Mouse (Mus musculus) spleen, embryonic (tissue): Measurements from ENCODE around the gene Trmt61a.

Source experiments
- CTCF ChIA-PET: fragments of 350-600 bp; sonication (Branson Sonifier 250); formaldehyde crosslinking; loops from one replicate; lab custom pipeline; 2022; lab: Charles Lee

Trmt61a gene

GRCm38 (mm10) chr12:111672176-111672575 lies 5.7 kb upstream of the Trmt61a start, which contains the start of gene Ckb:
Gene Ckb (minus strand): TSS chr12:111672338.
- CTCF ChIA-PET, result interaction anchor here (0.6 to 0.8 kb wide), 2 partner anchors 15 to 147 kb away, joined by 3 to 7 read pairs; no protein-coding TSS in a partner anchor

GRCm38 (mm10) chr12:111672581-111672980 lies 5.3 kb upstream of the Trmt61a start:
- CTCF ChIA-PET, result interaction anchor here (0.6 to 0.8 kb wide), 2 partner anchors 15 to 147 kb away, joined by 3 to 7 read pairs; no protein-coding TSS in a partner anchor

GRCm38 (mm10) chr12:111674850-111675486 lies 2.9 kb upstream of the Trmt61a start:
- CTCF ChIA-PET, result interaction anchor here (1.0 kb wide), 1 partner anchor 22 kb away, joined by 4 read pairs; no protein-coding TSS in a partner anchor

DNA sequence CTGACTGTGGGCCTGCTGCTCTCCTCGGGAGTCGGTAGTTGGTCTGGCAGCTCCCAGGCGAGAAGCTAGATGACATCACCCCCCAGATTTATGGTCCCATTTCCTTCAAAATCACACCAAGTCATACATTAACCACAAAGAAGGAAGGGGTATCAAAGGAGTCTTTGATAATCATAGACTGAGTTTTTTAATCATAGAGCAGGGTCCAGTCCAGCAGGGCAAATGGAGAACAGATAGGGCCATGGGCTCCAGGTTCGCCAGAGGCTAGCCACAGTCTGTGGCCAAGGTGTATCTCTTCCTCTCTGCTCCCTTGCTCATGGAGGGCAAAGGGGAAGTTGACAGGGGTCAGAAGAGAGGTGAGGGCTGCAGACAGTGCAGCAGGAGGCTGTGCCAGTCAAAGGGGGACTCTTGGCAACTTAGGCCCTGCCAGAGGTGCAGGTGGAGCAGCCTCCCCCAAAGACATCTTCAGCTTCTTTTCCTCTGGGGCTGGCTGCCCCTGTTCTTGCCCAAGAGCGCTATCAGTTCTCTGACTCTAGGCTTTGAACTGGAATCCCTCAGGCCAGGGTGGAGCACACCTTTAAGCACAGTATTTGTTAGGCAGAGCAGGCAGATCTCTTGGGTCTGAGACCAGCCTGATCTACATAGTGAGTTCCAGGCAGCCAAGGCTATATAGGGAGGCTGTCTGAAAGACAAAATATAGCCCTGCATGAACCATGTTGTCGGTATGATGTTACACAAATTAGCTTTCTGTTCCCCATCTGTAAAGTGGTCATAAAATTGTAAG lies 1.9 kb upstream of the Trmt61a start:
- CTCF ChIA-PET, result interaction anchor here (1.1 kb wide), 1 partner anchor 19 kb away, joined by 3 read pairs; no protein-coding TSS in a partner anchor

- CTCF ChIA-PET, result interaction anchor here (1.0 kb wide), 1 partner anchor 19 kb away, joined by 4 read pairs; no protein-coding TSS in a partner anchor
Observed at GRCm38 (mm10) chr12:111677421-111677820, 484 bp upstream of the Trmt61a start.

- CTCF ChIA-PET, result interaction anchor here (0.5 to 1.0 kb wide), 2 partner anchors 18 to 53 kb away, joined by 4 to 5 read pairs; no protein-coding TSS in a partner anchor
Observed at GRCm38 (mm10) chr12:111678670-111678933, 697 bp downstream of the Trmt61a start.

DNA sequence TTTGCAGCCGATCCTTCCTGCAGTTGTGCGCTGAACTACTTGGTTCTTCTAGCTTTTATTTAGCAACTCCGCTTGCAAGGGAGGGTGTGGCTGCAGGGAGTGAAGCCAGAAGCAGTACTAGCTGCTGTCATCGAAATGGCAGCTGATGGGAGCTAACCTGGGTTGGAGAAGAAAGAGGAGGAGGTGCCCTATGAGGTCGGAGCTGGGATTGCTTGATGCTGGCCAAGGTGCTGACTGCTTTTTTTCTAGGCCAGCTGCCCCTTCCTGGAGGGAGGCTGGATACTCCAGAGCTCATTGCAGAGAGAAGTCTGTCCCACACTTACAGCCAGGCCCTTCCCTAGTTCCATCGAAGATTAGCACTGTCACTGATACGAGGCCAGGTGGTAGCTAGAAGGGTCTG lies 1.1 kb downstream of the Trmt61a start:
- CTCF ChIA-PET, result interaction anchor here (0.5 kb wide), 1 partner anchor 53 kb away, joined by 5 read pairs; no protein-coding TSS in a partner anchor

- CTCF ChIA-PET, result no interaction called here
Observed at GRCm38 (mm10) chr12:111680661-111681060, 2.8 kb downstream of the Trmt61a start.

GRCm38 (mm10) chr12:111681305-111681704 lies 3.4 kb downstream of the Trmt61a start:
- CTCF ChIA-PET, result no interaction called here

DNA sequence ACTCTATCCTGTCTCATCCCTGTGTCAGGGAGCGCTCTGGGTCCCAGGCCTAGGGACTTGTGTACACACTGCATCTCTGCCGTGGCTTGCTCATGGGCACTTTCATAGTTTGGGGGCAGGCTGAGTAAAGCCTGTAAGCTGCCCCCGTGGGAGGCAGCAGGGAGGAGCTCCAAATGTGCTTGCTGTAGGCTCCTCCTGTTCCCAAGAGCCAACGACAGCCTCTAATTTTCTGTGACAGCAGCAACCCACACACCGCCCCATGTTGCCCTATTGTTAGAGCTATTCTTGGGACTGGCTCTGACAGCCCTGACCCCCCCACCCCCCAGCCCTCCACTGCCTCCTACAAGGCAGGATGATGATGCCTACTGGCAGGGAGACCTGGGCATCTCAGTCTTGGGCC lies 4.1 kb downstream of the Trmt61a start:
- CTCF ChIA-PET, result interaction anchor here (0.5 kb wide), 1 partner anchor 77 kb away, joined by 3 read pairs; the partner anchor contains the start of gene Klc1

GRCm38 (mm10) chr12:111682806-111683205 lies 4.9 kb downstream of the Trmt61a start:
- CTCF ChIA-PET, result no interaction called here

DNA sequence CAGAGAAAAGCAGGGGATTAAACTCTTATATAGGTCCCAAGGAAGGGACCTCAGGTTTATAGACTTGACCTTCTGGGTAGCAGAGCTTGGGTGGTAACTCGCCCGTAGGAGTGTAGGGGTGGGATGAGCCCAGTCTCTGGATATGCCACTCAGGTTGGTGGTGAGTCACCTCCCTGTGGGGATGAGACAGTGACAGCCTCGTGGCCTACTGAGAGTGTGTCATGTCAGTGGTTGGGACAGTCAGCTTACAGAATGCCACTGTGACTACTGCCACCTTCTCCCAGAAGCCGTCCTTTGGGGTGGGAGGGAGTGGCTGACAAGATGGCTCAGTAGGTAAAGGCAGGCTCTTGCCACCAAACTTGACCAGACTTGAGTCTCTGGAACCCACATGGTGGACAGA lies 8.5 kb downstream of the Trmt61a start:
- CTCF ChIA-PET, result no interaction called here

GRCm38 (mm10) chr12:111687350-111688068 lies 9.6 kb downstream of the Trmt61a start:
- CTCF ChIA-PET, result no interaction called here

DNA sequence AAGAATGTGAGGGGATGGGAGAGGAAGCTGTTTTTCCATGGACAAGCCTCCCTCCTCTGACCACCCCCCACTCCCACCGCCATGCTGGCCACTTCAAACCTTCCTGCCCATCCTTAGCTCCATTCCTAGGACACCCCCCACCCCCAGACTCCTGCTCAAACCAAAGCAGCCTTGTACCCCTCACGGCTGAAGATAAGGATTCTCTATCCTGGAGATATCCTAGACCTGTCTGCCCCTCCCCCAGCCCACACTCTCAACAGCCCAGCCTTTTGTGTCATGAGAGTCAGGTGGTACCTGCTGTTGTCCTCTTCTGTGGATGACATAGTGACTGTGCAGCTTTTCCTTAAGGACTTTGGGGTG lies 10.1 kb downstream of the Trmt61a start:
- CTCF ChIA-PET, result no interaction called here

DNA sequence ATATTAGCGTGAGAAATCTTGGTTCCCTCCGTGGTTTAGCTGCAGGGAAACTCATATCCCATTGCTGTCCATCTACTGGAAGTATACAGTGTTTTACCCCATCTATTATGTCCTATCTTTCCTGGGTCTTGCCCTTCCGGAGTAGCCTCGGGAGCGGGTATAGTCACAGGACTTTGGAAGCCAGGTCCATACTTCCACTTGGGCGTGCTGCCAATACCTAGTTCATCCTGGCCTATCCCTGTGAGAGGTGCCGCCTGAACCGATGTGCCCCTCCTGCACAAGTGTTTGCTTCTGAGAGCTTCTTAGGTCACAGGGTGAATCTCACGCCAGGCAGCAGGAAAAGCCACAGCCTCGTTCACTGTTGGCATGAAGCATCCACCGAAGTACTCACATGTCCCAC lies 11.5 kb downstream of the Trmt61a start:
- CTCF ChIA-PET, result no interaction called here

- CTCF ChIA-PET, result interaction anchor here (0.7 kb wide), 1 partner anchor 1159 kb away, joined by 3 read pairs; no protein-coding TSS in a partner anchor
Observed at GRCm38 (mm10) chr12:111691346-111691872, 13.5 kb downstream of the Trmt61a start.

GRCm38 (mm10) chr12:111692899-111693298 lies 15.0 kb downstream of the Trmt61a start:
- CTCF ChIA-PET, result no interaction called here

DNA sequence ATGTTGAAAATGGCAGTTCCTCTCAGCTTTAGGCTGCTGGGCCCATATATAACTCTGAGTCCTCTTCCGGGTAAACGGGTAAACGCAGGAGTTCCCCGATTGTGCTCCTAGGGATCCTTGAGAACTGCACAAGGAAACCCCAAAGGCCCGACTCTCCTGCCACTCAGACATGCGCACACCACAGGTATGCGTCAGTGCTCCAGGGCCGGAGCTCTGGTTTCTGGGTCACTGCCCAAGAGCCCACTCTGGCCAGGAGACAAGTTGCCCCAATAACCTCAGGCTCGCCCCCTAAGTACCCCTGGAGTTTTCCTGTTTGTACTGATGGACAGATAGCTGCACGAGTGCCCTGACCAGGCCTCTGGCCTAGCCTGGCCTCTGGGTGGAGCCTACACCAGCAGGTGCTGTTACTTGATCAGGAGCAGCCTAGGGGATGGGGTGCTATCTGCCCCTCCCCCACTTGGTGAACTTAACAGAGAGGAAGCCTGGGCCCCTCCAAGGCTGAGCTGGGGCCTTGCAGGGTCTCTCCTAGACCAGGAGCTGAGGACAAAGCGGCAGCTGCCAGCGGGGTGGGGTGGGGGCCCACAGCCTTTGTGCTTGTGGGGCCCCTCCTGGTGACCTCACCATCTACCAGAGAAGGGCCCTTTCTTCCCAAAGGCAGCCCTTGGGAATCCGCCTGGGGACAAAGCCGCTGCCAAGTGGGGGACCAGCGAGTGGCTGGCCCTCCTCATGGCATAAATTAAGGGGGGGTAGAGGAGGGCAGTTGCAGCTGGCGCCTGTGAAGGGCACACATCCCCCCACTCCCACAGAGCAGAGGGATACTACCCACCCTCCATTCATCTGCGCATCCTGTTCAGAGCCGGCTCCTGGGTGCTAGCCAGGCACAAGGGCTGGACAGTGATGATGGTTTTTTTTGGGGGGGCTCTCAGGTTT lies 15.7 kb downstream of the Trmt61a start:
- CTCF ChIA-PET, result no interaction called here

GRCm38 (mm10) chr12:111694271-111694781 lies 16.4 kb downstream of the Trmt61a start:
- CTCF ChIA-PET, result interaction anchor here (1.0 kb wide), 1 partner anchor 18 kb away, joined by 3 read pairs; no protein-coding TSS in a partner anchor
